Mouse (Mus musculus) liver, embryonic 14.5 days (tissue): ENCODE data around the gene Zfp385b. TPM values are rescaled to one million over a fixed set of nuclear protein-coding genes. Genes with fewer than 3 reads are reported as not detected.

Experiments used
- ATAC-seq: fragments of 200-750 bp; cut with Nextera tagmentation; 2 replicates; pipeline ENCODE4 v1.8.0; 2017; ENCODE audit warnings: moderate number of reproducible peaks, mild to moderate bottlenecking, moderate library complexity; ENCODE audit not compliant: insufficient read depth
- DNase-seq, 3 experiments: peaks; one replicate each; pipeline ENCODE4 v3.0.0-alpha.2; 2012 to 2013; ENCODE audit warnings: low read depth in 3 of 3, low spot score in 3 of 3
- H3K27ac ChIP-seq: fragments of 300-500 bp; sonication (generic); 2 replicates; pipeline ENCODE4 v1.5.1; 2014; ENCODE audit warnings: moderate library complexity, mild to moderate bottlenecking, control low read depth, inconsistent platforms
- H3K27me3 ChIP-seq: fragments of 300-500 bp; sonication (generic); 2 replicates; pipeline ENCODE4 v1.6.1; 2014; ENCODE audit warnings: mild to moderate bottlenecking, low read length, moderate library complexity; ENCODE audit not compliant: control insufficient read depth, insufficient read depth
- H3K36me3 ChIP-seq: fragments of 300-500 bp; sonication (generic); replicated peaks from 2 replicates; pipeline ENCODE4 v1.6.1; 2014; ENCODE audit warnings: low read depth; ENCODE audit not compliant: control insufficient read depth, insufficient read depth
- H3K4me1 ChIP-seq, 2 experiments: fragments of 200-500 bp in 1 of 2; fragments of 300-500 bp in 1 of 2; sonication (generic) in 1 of 2; replicated peaks; 2 replicates each; pipeline ENCODE4 v1.6.1; 2012 to 2014; ENCODE audit warnings: antibody characterized with exemption in 1 of 2, inconsistent platforms in 1 of 2, low read length in 1 of 2; ENCODE audit not compliant: control insufficient read depth in 2 of 2, insufficient read depth in 2 of 2
- H3K4me2 ChIP-seq: fragments of 300-500 bp; sonication (generic); 2 replicates; pipeline ENCODE4 v1.6.1; 2014; ENCODE audit warnings: low read depth, mild to moderate bottlenecking, control low read depth, moderate library complexity
- H3K4me3 ChIP-seq, 2 experiments: fragments of 200-500 bp in 1 of 2; fragments of 300-500 bp in 1 of 2; sonication (generic) in 1 of 2; 2 replicates each; pipeline ENCODE4 v1.5.1; 2012 to 2014; ENCODE audit warnings: low read depth in 2 of 2, low read length in 2 of 2, mild to moderate bottlenecking in 2 of 2, control low read depth in 1 of 2, inconsistent platforms in 1 of 2, moderate library complexity in 1 of 2; ENCODE audit not compliant: insufficient read depth in 1 of 2
- H3K9ac ChIP-seq: fragments of 300-500 bp; sonication (generic); replicated peaks from 2 replicates; pipeline ENCODE4 v1.6.1; 2014; ENCODE audit warnings: mild to moderate bottlenecking, control low read depth, moderate library complexity
- H3K9me3 ChIP-seq: fragments of 300-500 bp; sonication (generic); 2 replicates; pipeline ENCODE4 v1.6.1; 2016; ENCODE audit warnings: low read length, mixed read lengths; ENCODE audit not compliant: control insufficient read depth
- CTCF ChIP-seq: IDR thresholded peaks from 2 replicates; pipeline ENCODE4 v1.5.1; 2016; ENCODE audit warnings: antibody characterized with exemption, low read depth, control low read depth
- EP300 ChIP-seq: IDR thresholded peaks from 2 replicates; pipeline ENCODE4 v1.6.1; 2016; ENCODE audit warnings: antibody characterized with exemption, low read depth
- WGBS: fragments of 180-500 bp; shearing (Covaris S2); extraction: QIAGEN DNeasy Blood & Tissue Kit; methylation state at CpG from one replicate; pipeline ENCODE4 v1.1.7; 2014; ENCODE audit not compliant: insufficient replicate concordance; 5-methylcytosine and 5-hydroxymethylcytosine counted together
- polyA plus RNA-seq, 2 experiments: library from polyadenylated mRNA; depleted of rRNA in 1 of 2; stranded (reverse) in 1 of 2; unstranded in 1 of 2; fragments of >200 nt; fragmentation: Nextera tagmentation in 1 of 2; extraction: Ambion mirVana in 1 of 2; gene quantifications; 2 replicates each; pipeline versions ENCODE4 v1.2.1 to v1.2.3; 2012 to 2014

Gene Zfp385b
- polyA plus RNA-seq, 2 experiments: 2.8 TPM

GRCm38 (mm10) chr2:77681741-77682140 is 137.7 kb downstream of the Zfp385b start:
- no peak overlapping the region for H3K27ac ChIP-seq
- DNase-seq (no peak), ATAC-seq (no peak)
- no peaks in the 10 kb centered on the region for H3K4me1 ChIP-seq
- 81% methylated on average over 5 of the region's 5 CpGs for WGBS
- no peaks in the 10 kb centered on the region for H3K9me3 ChIP-seq
- no peaks in the 10 kb centered on the region for H3K27me3 ChIP-seq
- no peak overlapping the region for H3K4me2 ChIP-seq
- TF ChIP-seq EP300 (no peak), CTCF (no peak)
- H3K4me3 ChIP-seq: no peak overlapping the region
- no peaks in the 10 kb centered on the region for H3K36me3 ChIP-seq
- no peak overlapping the region for H3K9ac ChIP-seq

- peak; percentile 94 for ATAC-seq
- no peak overlapping the region for H3K27ac ChIP-seq
- WGBS: 23% methylated on average over 10 of the region's 10 CpGs
Observed at GRCm38 (mm10) chr2:77673770-77674169, 145.7 kb downstream of the Zfp385b start.

GRCm38 (mm10) chr2:77672215-77672905 is 147.1 kb downstream of the Zfp385b start:
- ATAC-seq: peak; percentile 52
- peaks cover 14 to 19% of the 10 kb centered on the region in 2 experiments for H3K4me1 ChIP-seq
- H3K27me3 ChIP-seq: no peaks in the 10 kb centered on the region
- peak overlapping the region; percentile 38; the same call in 1 of the 2 replicates for H3K27ac ChIP-seq
- H3K9me3 ChIP-seq: no peaks in the 10 kb centered on the region
- 42% methylated on average over 5 of the region's 5 CpGs for WGBS
- H3K4me3 ChIP-seq: no peak overlapping the region
- no peak overlapping the region for H3K9ac ChIP-seq
- H3K36me3 ChIP-seq: no peaks in the 10 kb centered on the region
- DNase-seq: peak in 2 of 3 experiments; percentile 19 to 28
- peak overlapping the region; percentile 55 for H3K4me2 ChIP-seq
- TF ChIP-seq EP300 (peak; percentile 54), CTCF (no peak)

More at GRCm38 (mm10) chr2:77673770-77674169, 145.7 kb downstream of the Zfp385b start:
- Histone ChIP-seq H3K9me3 (no peaks in the 10 kb centered on the region), H3K4me3 (no peak overlapping the region), H3K9ac (no peak overlapping the region), H3K27me3 (no peaks in the 10 kb centered on the region), H3K4me2 (peak overlapping the region; percentile 55), H3K4me1 (peaks cover 14 to 19% of the 10 kb centered on the region in 2 experiments), H3K36me3 (no peaks in the 10 kb centered on the region)
- DNase-seq: peak; percentile 60 to 69 (median 62)
- TF ChIP-seq EP300 (peak; percentile 87), CTCF (peak; percentile 34)

GRCm38 (mm10) chr2:77662171-77662570 is 157.3 kb downstream of the Zfp385b start:
- ATAC-seq (no peak), DNase-seq (no peak)
- H3K9ac ChIP-seq: no peak overlapping the region
- H3K9me3 ChIP-seq: no peaks in the 10 kb centered on the region
- H3K27ac ChIP-seq: no peak overlapping the region
- H3K27me3 ChIP-seq: no peaks in the 10 kb centered on the region
- no peak overlapping the region for H3K4me3 ChIP-seq
- H3K36me3 ChIP-seq: no peaks in the 10 kb centered on the region
- no peaks in the 10 kb centered on the region for H3K4me1 ChIP-seq
- WGBS: 63% methylated on average over 5 of the region's 5 CpGs
- H3K4me2 ChIP-seq: no peak overlapping the region
- no peak for TF ChIP-seq CTCF
- TF ChIP-seq EP300: no peak

GRCm38 (mm10) chr2:77653686-77654085 is 165.8 kb downstream of the Zfp385b start:
- ATAC-seq: no peak
- 74% methylated on average over 2 of the region's 2 CpGs for WGBS

More at GRCm38 (mm10) chr2:77653686-77654085, 165.8 kb downstream of the Zfp385b start:
- no peak for DNase-seq
- TF ChIP-seq CTCF (no peak), EP300 (no peak)
- Histone ChIP-seq H3K9ac (no peak overlapping the region), H3K9me3 (no peaks in the 10 kb centered on the region), H3K27me3 (no peaks in the 10 kb centered on the region), H3K36me3 (no peaks in the 10 kb centered on the region), H3K4me2 (no peak overlapping the region), H3K4me3 (no peak overlapping the region), H3K4me1 (no peaks in the 10 kb centered on the region), H3K27ac (no peak overlapping the region)
